Comparison of ENCODE assay signal across 8 mouse cellular contexts in genomic region chr5:143375242-143375641, GRCm38 (mm10). TPM values are rescaled to one million over a fixed set of nuclear protein-coding genes. Genes with fewer than 3 reads are reported as not detected.
A peak's percentile ranks its signal among the peaks of the same experiment; 100 is the strongest.
DNase-seq lines count a peak whose midpoint lies in the region; ATAC-seq and TF ChIP-seq lines count a peak whose summit lies in the region.

No protein-coding gene starts in this region.

- WGBS in hindbrain, embryonic 16.5 days, result 10% methylated on average over 21 of the region's 21 CpGs
- WGBS in spleen, adult 2 months, result 13% methylated on average over 21 of the region's 21 CpGs

- DNase-seq in CD4-positive, CD25-positive, alpha-beta regulatory T cell, adult 2 months (ENCODE audit: low read depth, low spot score), result peak; percentile 54
- DNase-seq in cerebellum, adult 9-11 months, result peak; percentile 30
- DNase-seq in frontal cortex, postnatal 25 days (ENCODE audit: low spot score in 2 of 2), result peak; percentile 45 to 56
- DNase-seq in left cerebral cortex, postnatal 4 days, result peak; percentile 74
- DNase-seq in mesoderm, embryonic 11.5 days (ENCODE audit: low read depth, low spot score), result peak; percentile 70
- peak in 1 of 2 experiments; percentile 39 for DNase-seq in spleen, adult 2 months (ENCODE audit: low read depth in 1 of 2, low spot score in 2 of 2)

- H3K4me2 ChIP-seq in hindbrain, embryonic 16.5 days (ENCODE audit: low read length), result peak overlapping the region; percentile 45

- peak; percentile 69; the same call in 1 of the 2 replicates for TF ChIP-seq CTCF in spleen, adult 2 months (IDR thresholded peaks at IDR 0.05; ENCODE audit: extremely low read depth, insufficient read depth, insufficient read length, insufficient replicate concordance)

- TF ChIP-seq POLR2A in spleen, adult 2 months (IDR thresholded peaks at IDR 0.05; ENCODE audit: low read depth, low read length), result no peak

- peaks cover 8% of the 10 kb centered on the region; the same call in 1 of the 2 replicates for H3K4me1 ChIP-seq in hindbrain, embryonic 16.5 days (ENCODE audit: control insufficient read depth, insufficient read depth, low read depth, low read length)
- H3K4me1 ChIP-seq in spleen, adult 2 months (ENCODE audit: control insufficient read depth, insufficient read depth, insufficient read length), result no peaks in the 10 kb centered on the region

- H3K4me3 ChIP-seq in hindbrain, embryonic 16.5 days (ENCODE audit: low read length), result peak overlapping the region; percentile 33
- no peak overlapping the region for H3K4me3 ChIP-seq in spleen, adult 2 months (ENCODE audit: extremely low read depth, insufficient read depth, insufficient read length)

- ATAC-seq in CD4-positive, CD25-positive, alpha-beta regulatory T cell, adult 4 months, result no peak
- ATAC-seq in hindbrain, embryonic 16.5 days, result 0 out of 2 replicates have a peak, but pooled peaks have one; percentile 55

- intact Hi-C loops in left cerebral cortex, postnatal 4 days (cut with DNase I), result no loop called here

- H3K36me3 ChIP-seq in hindbrain, embryonic 16.5 days (ENCODE audit: control insufficient read depth, insufficient read depth, low read length), result no peaks in the 10 kb centered on the region
- no peaks in the 10 kb centered on the region for H3K36me3 ChIP-seq in spleen, adult 2 months (ENCODE audit: control insufficient read depth, insufficient read depth, low read length)

- no peaks in the 10 kb centered on the region for H3K9me3 ChIP-seq in hindbrain, embryonic 16.5 days (ENCODE audit: control insufficient read depth, low read length)

- H3K27me3 ChIP-seq in hindbrain, embryonic 16.5 days (replicated peaks; ENCODE audit: control insufficient read depth, insufficient read depth, low read length), result peaks cover 38% of the 10 kb centered on the region
- no peaks in the 10 kb centered on the region for H3K27me3 ChIP-seq in spleen, adult 2 months (ENCODE audit: control insufficient read depth, insufficient read depth, low read length)

- H3K27ac ChIP-seq in hindbrain, embryonic 16.5 days (ENCODE audit: low read depth, low read length), result no peak overlapping the region
- no peak overlapping the region for H3K27ac ChIP-seq in spleen, adult 2 months (ENCODE audit: insufficient read depth, low read length)

- H3K9ac ChIP-seq in hindbrain, embryonic 16.5 days (ENCODE audit: low read depth, low read length), result 0 out of 2 replicates have a peak overlapping the region, but pooled peaks have one; percentile 24

RNA-seq across cellular contexts. Expression of gene Grid2ip, which starts 18.1 kb away (rescaled TPM):
- not detected for polyA plus RNA-seq in CD4-positive, CD25-positive, alpha-beta regulatory T cell, adult 4 months (2017; shearing (Covaris generic))
- polyA plus RNA-seq in hindbrain, embryonic 16.5 days (2015; fragmentation: Nextera tagmentation; extraction: Ambion mirVana), result 0.42 and 0.51 TPM in 2 replicates
- 1 to 10 TPM; 3.7 to 4.1 TPM for total RNA-seq in left cerebral cortex, postnatal 4 days (2021)
- not detected in 2 replicates for polyA plus RNA-seq in spleen, adult 2 months (2012; rRNA removed)

RNA-seq across cellular contexts. Expression of gene Kdelr2, which starts 28.4 kb away (rescaled TPM):
- polyA plus RNA-seq in CD4-positive, CD25-positive, alpha-beta regulatory T cell, adult 4 months (2017; shearing (Covaris generic)), result 10 to 100 TPM; 74.8 to 77.4 TPM
- polyA plus RNA-seq in hindbrain, embryonic 16.5 days (2015; fragmentation: Nextera tagmentation; extraction: Ambion mirVana), result 123 and 138 TPM in 2 replicates
- 10 to 100 TPM; 61.0 to 64.9 TPM for total RNA-seq in left cerebral cortex, postnatal 4 days (2021)
- polyA plus RNA-seq in spleen, adult 2 months (2012; rRNA removed), result 45.1 and 63.8 TPM in 2 replicates

RNA-seq across cellular contexts. Expression of gene Zdhhc4, which starts 46.2 kb away (rescaled TPM):
- 100 to 1,000 TPM in 1 of 2 experiments, 10 to 100 TPM in 1; 54.0 to 104 TPM for polyA plus RNA-seq in CD4-positive, CD25-positive, alpha-beta regulatory T cell, adult 4 months (2017; shearing (Covaris generic))
- polyA plus RNA-seq in hindbrain, embryonic 16.5 days (2015; fragmentation: Nextera tagmentation; extraction: Ambion mirVana), result 75.9 and 77.0 TPM in 2 replicates
- total RNA-seq in left cerebral cortex, postnatal 4 days (2021), result 10 to 100 TPM; 37.9 to 44.8 TPM
- 55.2 and 60.2 TPM in 2 replicates for polyA plus RNA-seq in spleen, adult 2 months (2012; rRNA removed)
